Mouse (Mus musculus) lung, embryonic 14.5 days (tissue): ENCODE measurements at regions not wholly inside any gene's neighbourhood (a gene's known extent, or its start where the extent isn't known, plus 50 kb on each side); places are given as distances from the start of the nearest gene placed in this dataset.
A peak's percentile ranks its signal among the peaks of the same experiment; 100 is the strongest.

Experiments
- ATAC-seq: fragments of 200-750 bp; cut with Nextera tagmentation; 2 replicates; pipeline ENCODE4 v1.8.0; 2017; ENCODE audit warnings: mild to moderate bottlenecking, moderate TSS enrichment, moderate library complexity; ENCODE audit not compliant: insufficient read depth
- DNase-seq: peaks from one replicate; pipeline ENCODE4 v3.0.0-alpha.2; 2015
- H3K27ac ChIP-seq: fragments of 300-500 bp; sonication (generic); 2 replicates; pipeline ENCODE4 v1.5.1; 2014; ENCODE audit warnings: low read depth, mild to moderate bottlenecking, moderate library complexity
- H3K27me3 ChIP-seq: fragments of 300-500 bp; sonication (generic); 2 replicates; pipeline ENCODE4 v1.6.1; 2014; ENCODE audit warnings: low read length, control low read depth; ENCODE audit not compliant: insufficient read depth
- H3K36me3 ChIP-seq: fragments of 300-500 bp; sonication (generic); 2 replicates; pipeline ENCODE4 v1.6.1; 2014; ENCODE audit warnings: control low read depth; ENCODE audit not compliant: insufficient read depth
- H3K4me1 ChIP-seq: fragments of 300-500 bp; sonication (generic); 2 replicates; pipeline ENCODE4 v1.6.1; 2014; ENCODE audit warnings: antibody characterized with exemption, control low read depth; ENCODE audit not compliant: insufficient read depth
- H3K4me2 ChIP-seq: fragments of 300-500 bp; sonication (generic); 2 replicates; pipeline ENCODE4 v1.6.1; 2014; ENCODE audit warnings: mild to moderate bottlenecking
- H3K4me3 ChIP-seq: fragments of 300-500 bp; sonication (generic); 2 replicates; pipeline ENCODE4 v1.5.1; 2014; ENCODE audit warnings: low read depth, low read length
- H3K9ac ChIP-seq: fragments of 300-500 bp; sonication (generic); 2 replicates; pipeline ENCODE4 v1.6.1; 2014
- H3K9me3 ChIP-seq: fragments of 300-500 bp; sonication (generic); 2 replicates; pipeline ENCODE4 v1.6.1; 2016; ENCODE audit warnings: low read depth, low read length, control low read depth
- CTCF ChIP-seq: IDR thresholded peaks from 2 replicates; pipeline ENCODE4 v1.5.1; 2016; ENCODE audit warnings: antibody characterized with exemption, low read depth
- WGBS: fragments of 180-500 bp; shearing (Covaris S2); extraction: QIAGEN DNeasy Blood & Tissue Kit; methylation state at CpG from one replicate; pipeline ENCODE4 v1.1.7; 2014; 5-methylcytosine and 5-hydroxymethylcytosine counted together

GRCm38 (mm10) chr9:18210721-18211120, 81.2 kb upstream of the Chordc1 start:
- H3K36me3 ChIP-seq: no peaks in the 10 kb centered on the region
- WGBS: 47% methylated on average over 1 of the region's 1 CpGs
- TF ChIP-seq CTCF: no peak
- H3K4me2 ChIP-seq: no peak overlapping the region
- no peaks in the 10 kb centered on the region for H3K9me3 ChIP-seq
- ATAC-seq: no peak
- no peaks in the 10 kb centered on the region for H3K27me3 ChIP-seq
- no peak overlapping the region for H3K27ac ChIP-seq
- no peaks in the 10 kb centered on the region for H3K4me1 ChIP-seq
- no peak overlapping the region for H3K4me3 ChIP-seq
- no peak for DNase-seq
- H3K9ac ChIP-seq: no peak overlapping the region

GRCm38 (mm10) chr9:18226644-18227043, 65.3 kb upstream of the Chordc1 start:
- no peak overlapping the region for H3K4me2 ChIP-seq
- no peak for TF ChIP-seq CTCF
- H3K36me3 ChIP-seq: no peaks in the 10 kb centered on the region
- no peak overlapping the region for H3K4me3 ChIP-seq
- H3K27ac ChIP-seq: no peak overlapping the region
- no peaks in the 10 kb centered on the region for H3K4me1 ChIP-seq
- DNase-seq (no peak), ATAC-seq (no peak)
- H3K9me3 ChIP-seq: no peaks in the 10 kb centered on the region; the same call in 1 of the 2 replicates
- no peak overlapping the region for H3K9ac ChIP-seq
- no peaks in the 10 kb centered on the region for H3K27me3 ChIP-seq

- Histone ChIP-seq H3K27ac (no peak overlapping the region), H3K4me2 (no peak overlapping the region), H3K9ac (no peak overlapping the region), H3K4me3 (no peak overlapping the region), H3K4me1 (no peaks in the 10 kb centered on the region), H3K36me3 (no peaks in the 10 kb centered on the region), H3K9me3 (no peaks in the 10 kb centered on the region), H3K27me3 (no peaks in the 10 kb centered on the region)
- ATAC-seq: no peak
- TF ChIP-seq CTCF: peak; percentile 63
- DNase-seq: peak; percentile 51
- 6% methylated on average over 1 of the region's 1 CpGs for WGBS
Observed at GRCm38 (mm10) chr9:18229933-18230332, 62.0 kb upstream of the Chordc1 start.
